Mouse (Mus musculus) thymus, adult 2 months (tissue): ENCODE results near the gene Rdh19. TPM values are rescaled to one million over a fixed set of nuclear protein-coding genes. Genes with fewer than 3 reads are reported as not detected.
"Not testable (repeated sequence)": the region's sequence is repeated elsewhere in the genome, so short reads cannot be mapped to it uniquely, and the experiment has no call there.

Source experiments
- DNase-seq: peaks from one replicate; pipeline ENCODE4 v3.0.0; 2021
- H3K27ac ChIP-seq: fragments of 200-500 bp; 2 replicates; pipeline ENCODE4 v1.5.1; 2012; ENCODE audit warnings: low read length, control low read depth; ENCODE audit not compliant: control insufficient read depth, insufficient read depth
- H3K27me3 ChIP-seq: fragments of 200-500 bp; 2 replicates; pipeline ENCODE4 v1.6.1; 2012; ENCODE audit warnings: mild to moderate bottlenecking, low read length, moderate library complexity, mixed read lengths; ENCODE audit not compliant: control insufficient read depth, insufficient read depth
- H3K36me3 ChIP-seq: fragments of 200-500 bp; 2 replicates; pipeline ENCODE4 v1.6.1; 2012; ENCODE audit warnings: mild to moderate bottlenecking, low read length, moderate library complexity; ENCODE audit not compliant: control insufficient read depth, insufficient read depth
- H3K4me1 ChIP-seq: fragments of 200-500 bp; replicated peaks from 2 replicates; pipeline ENCODE4 v1.6.1; 2012; ENCODE audit warnings: low read length; ENCODE audit not compliant: control insufficient read depth, insufficient read depth
- H3K4me3 ChIP-seq: fragments of 200-500 bp; 2 replicates; pipeline ENCODE4 v1.5.1; 2012; ENCODE audit warnings: mild to moderate bottlenecking, low read length, control low read depth, moderate library complexity; ENCODE audit not compliant: control insufficient read depth, insufficient read depth
- CTCF ChIP-seq: fragments of 200-500 bp; IDR thresholded peaks from 2 replicates; pipeline ENCODE4 v1.5.1; 2012; ENCODE audit warnings: mild to moderate bottlenecking, control low read depth, low read length, moderate library complexity, borderline replicate concordance; ENCODE audit not compliant: control insufficient read depth, poor library complexity, insufficient read depth; ENCODE audit errors: extremely low read depth
- POLR2A ChIP-seq: fragments of 200-500 bp; IDR thresholded peaks from 2 replicates; pipeline ENCODE4 v1.6.1; 2012; ENCODE audit warnings: mild to moderate bottlenecking, low read length, control low read depth, moderate library complexity; ENCODE audit not compliant: control insufficient read depth, poor library complexity, insufficient read depth; ENCODE audit errors: extremely low read depth
- WGBS: fragments of 180-500 bp; shearing (Covaris S2); methylation state at CpG from one replicate; pipeline ENCODE4 v1.1.7; 2018; 5-methylcytosine and 5-hydroxymethylcytosine counted together
- polyA plus RNA-seq: library from polyadenylated mRNA; depleted of rRNA; stranded (reverse); fragments of >200 nt; gene quantifications from 2 replicates; pipeline ENCODE4 v1.2.3, GENCODE M21; 2012

Rdh19 gene
- polyA plus RNA-seq, 1 experiment: not detected

DNA sequence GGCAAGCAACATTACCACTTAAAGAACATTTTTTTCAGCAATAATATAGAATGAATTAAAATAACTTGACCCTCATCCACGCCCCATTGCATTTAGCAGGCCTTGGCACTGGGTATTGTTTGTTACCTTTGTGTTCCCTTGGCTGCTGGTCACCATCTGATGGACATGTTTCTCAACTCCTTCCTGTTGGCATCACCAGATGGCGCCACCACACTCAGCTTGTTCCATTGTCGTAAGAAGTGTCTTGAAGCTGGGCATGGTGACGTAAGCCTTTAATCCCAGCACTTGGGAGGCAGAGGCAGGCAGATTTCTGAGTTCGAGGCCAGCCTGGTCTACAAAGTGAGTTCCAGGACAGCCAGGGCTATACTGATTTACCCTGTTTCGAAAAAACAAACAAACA lies 24.3 kb upstream of the Rdh19 start:
- no peak for TF ChIP-seq CTCF
- TF ChIP-seq POLR2A: no peak
- H3K36me3 ChIP-seq: no peaks in the 10 kb centered on the region
- H3K4me1 ChIP-seq: no peaks in the 10 kb centered on the region
- no peak for DNase-seq
- H3K27me3 ChIP-seq: no peaks in the 10 kb centered on the region
- H3K4me3 ChIP-seq: no peak overlapping the region
- no peak overlapping the region for H3K27ac ChIP-seq
- WGBS: 76% methylated on average over 6 of the region's 6 CpGs

DNA sequence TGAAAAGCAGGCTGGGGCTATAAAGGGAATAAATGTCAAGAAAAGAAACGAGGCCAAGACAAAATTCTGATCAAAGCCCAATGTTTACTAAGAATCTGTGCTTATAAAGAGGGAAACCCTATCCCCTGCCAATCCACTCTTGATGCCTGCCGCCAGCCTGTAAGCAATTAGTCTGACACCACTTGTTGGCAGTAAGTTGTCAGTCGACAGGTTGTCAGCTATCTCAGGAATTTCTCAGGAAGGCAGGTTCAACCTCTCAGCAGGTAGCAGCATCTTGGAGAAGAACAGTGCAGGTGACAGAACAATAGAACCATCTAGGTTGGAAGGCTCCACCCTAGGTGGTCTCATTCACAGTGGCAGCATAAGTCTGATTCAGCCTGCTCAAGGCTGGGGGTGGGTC lies 20.6 kb upstream of the Rdh19 start:
- H3K4me3 ChIP-seq: no peak overlapping the region
- TF ChIP-seq POLR2A (no peak), CTCF (no peak)
- no peaks in the 10 kb centered on the region for H3K4me1 ChIP-seq
- no peaks in the 10 kb centered on the region for H3K36me3 ChIP-seq
- no peak for DNase-seq
- H3K27ac ChIP-seq: no peak overlapping the region
- H3K27me3 ChIP-seq: no peaks in the 10 kb centered on the region
- 80% methylated on average over 3 of the region's 3 CpGs for WGBS

DNA sequence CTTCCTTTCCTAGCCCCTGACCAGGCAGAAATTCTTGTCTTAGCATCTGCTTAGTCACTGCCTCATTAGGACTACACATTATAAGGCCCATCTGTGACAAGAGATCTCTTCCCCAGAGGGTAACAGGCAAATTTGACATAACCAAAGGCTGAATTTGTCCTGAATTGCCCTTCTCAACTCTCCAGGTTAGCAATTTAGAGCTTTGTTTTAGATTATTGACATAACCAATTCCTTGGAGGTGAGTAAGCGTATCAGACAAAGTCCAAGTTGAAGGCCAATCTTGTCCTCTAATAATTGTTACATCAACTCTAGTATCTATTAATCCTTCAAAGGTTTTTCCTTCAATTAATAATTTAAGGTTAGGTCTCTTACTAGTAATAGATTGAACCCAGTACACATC lies 15.5 kb upstream of the Rdh19 start:
- H3K4me3 ChIP-seq, H3K36me3 ChIP-seq, H3K27me3 ChIP-seq, H3K27ac ChIP-seq, H3K4me1 ChIP-seq, DNase-seq: not testable (repeated sequence)
- WGBS: 98% methylated on average over 1 of the region's 1 CpGs

DNA sequence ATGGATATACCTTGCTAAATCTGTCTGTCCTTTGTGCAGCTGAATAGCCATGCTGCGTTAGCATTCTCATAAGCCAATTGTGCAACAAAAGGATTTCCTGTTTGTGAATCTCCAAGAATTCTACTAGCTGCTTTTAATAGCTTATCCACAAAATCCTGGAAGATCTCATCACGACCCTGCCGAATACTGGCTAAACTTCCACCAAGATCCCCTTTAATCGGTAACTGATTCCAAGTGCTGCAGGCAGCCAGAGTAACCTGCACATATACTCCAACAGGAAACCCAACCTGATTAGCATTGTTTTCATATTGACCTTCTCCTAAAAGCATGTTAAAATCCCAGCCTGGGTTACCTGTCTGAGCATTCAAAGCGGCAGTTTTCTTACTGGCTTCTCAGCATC lies 14.4 kb upstream of the Rdh19 start:
- WGBS: 84% methylated on average over 5 of the region's 5 CpGs
- DNase-seq: no peak
- no peak overlapping the region for H3K27ac ChIP-seq

DNA sequence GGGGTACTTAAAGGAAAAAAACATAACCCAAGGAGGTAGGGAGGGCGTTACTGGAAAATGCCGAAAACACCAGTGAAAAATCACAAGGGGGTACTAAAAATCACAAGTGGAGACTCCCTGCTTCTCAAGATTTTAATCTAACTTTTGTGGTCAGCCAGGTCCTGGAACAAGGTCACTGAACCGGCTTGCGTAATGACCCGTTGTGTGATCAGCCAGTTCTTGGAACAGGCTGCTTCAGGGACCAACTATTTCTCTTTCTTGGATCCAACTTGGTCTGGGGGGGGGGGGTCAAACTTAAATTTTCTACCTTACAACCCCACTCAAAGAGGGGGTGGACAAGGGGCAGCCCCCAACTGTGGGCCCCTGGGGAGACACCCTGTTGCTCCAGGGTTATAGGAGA lies 11.9 kb upstream of the Rdh19 start:
- DNase-seq, H3K27me3 ChIP-seq, H3K36me3 ChIP-seq, H3K4me3 ChIP-seq, H3K27ac ChIP-seq, H3K4me1 ChIP-seq: not testable (repeated sequence)
- WGBS: 94% methylated on average over 5 of the region's 5 CpGs

More for the DNA sequence above, 14.4 kb upstream of the Rdh19 start:
- TF ChIP-seq POLR2A: no peak
- TF ChIP-seq CTCF: no peak
- Histone ChIP-seq H3K36me3 (no peaks in the 10 kb centered on the region), H3K4me1 (no peaks in the 10 kb centered on the region), H3K27me3 (no peaks in the 10 kb centered on the region), H3K4me3 (no peak overlapping the region)

DNA sequence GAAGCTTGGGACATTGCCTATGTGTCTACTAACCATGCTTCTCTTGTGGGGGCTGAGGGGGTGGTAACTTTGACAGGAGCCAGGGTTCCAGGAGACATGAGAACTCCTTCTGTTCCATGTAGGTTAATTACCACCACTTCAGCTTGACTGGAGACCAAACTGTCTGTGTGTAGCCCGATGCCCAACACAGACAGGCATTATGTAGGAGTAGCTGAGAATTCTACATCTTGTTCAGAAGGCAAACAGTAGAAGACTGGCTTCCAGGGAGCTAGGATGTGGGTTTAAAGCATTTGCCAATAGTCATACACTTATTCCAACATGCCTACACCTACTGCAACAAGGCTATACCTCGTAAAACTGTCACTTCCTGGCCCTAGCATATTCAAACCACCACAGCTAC lies 11.2 kb upstream of the Rdh19 start:
- no peaks in the 10 kb centered on the region for H3K27me3 ChIP-seq
- H3K4me3 ChIP-seq: no peak overlapping the region
- no peak overlapping the region for H3K27ac ChIP-seq
- H3K4me1 ChIP-seq: no peaks in the 10 kb centered on the region
- 92% methylated on average over 2 of the region's 2 CpGs for WGBS
- no peak for DNase-seq
- no peaks in the 10 kb centered on the region for H3K36me3 ChIP-seq
- TF ChIP-seq POLR2A (no peak), CTCF (no peak)

DNA sequence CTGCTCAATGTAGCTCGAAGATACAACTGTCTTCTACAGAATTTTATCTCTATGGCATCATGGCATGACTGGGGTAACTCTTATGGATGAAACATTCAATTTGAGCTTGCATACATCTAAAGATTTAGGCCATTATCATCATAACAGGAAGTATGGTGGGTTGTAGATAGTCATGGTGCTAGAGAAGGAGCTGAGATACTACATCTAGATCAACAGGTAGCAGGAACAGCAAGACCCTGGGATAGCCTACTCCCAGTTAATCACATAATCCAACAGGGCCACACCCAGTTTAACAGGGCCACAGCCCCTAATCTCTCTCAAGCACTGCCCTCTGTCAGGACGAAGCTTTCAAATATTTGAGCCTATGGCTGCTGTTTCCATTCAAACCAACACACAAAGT lies 9.0 kb upstream of the Rdh19 start:
- WGBS: 80% methylated on average over 2 of the region's 2 CpGs
- Histone ChIP-seq H3K4me3 (no peak overlapping the region), H3K27ac (no peak overlapping the region), H3K36me3 (no peaks in the 10 kb centered on the region), H3K27me3 (no peaks in the 10 kb centered on the region), H3K4me1 (no peaks in the 10 kb centered on the region)
- TF ChIP-seq CTCF (no peak), POLR2A (no peak)
- no peak for DNase-seq

DNA sequence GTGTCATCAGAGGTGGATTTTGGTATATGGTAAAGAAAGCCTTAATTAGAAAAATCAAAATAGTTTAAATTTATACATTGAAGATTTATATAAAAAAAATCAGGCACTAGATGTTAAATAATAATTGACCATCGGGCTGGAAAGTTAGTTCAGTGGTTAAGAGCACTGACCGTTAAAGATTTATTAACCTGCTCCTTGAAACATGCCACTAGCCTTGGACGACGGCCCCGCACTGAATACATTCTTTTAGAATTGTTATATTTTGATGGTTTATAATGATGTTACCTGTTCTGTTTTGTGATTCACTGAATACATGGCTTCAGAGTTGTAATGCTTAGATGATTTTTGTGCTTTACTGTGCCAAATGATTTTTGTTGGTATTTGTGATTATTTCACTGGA lies 3.8 kb upstream of the Rdh19 start:
- not testable (repeated sequence) for H3K36me3 ChIP-seq, H3K4me3 ChIP-seq, H3K4me1 ChIP-seq, H3K27ac ChIP-seq, DNase-seq, H3K27me3 ChIP-seq
- WGBS: 97% methylated on average over 5 of the region's 5 CpGs
